Mouse (Mus musculus) MEL (cell line): ENCODE data around the gene Gm37240.

Experiments
- CHD1 ChIP-seq: IDR thresholded peaks from 2 replicates; pipeline ENCODE4 v1.6.1; 2012; ENCODE audit warnings: low read depth, mild to moderate bottlenecking, inconsistent platforms, low read length, improper control_type of control experiment
- CHD2 ChIP-seq: IDR thresholded peaks from 2 replicates; pipeline ENCODE4 v1.6.1; 2011; ENCODE audit warnings: low read length, improper control_type of control experiment
- CTCF ChIP-seq, 3 experiments: IDR thresholded peaks in 2 of 3; conservative IDR thresholded peaks in 1 of 3; 2 replicates each; pipeline ENCODE4 v1.5.1; 2011 to 2012; ENCODE audit warnings: low read length in 3 of 3, low read depth in 2 of 3, mild to moderate bottlenecking in 2 of 3, improper control_type of control experiment in 1 of 3, inconsistent platforms in 1 of 3, mixed read lengths in 1 of 3, moderate library complexity in 1 of 3; ENCODE audit not compliant: control insufficient read depth in 1 of 3, insufficient read depth in 1 of 3, poor library complexity in 1 of 3, severe bottlenecking in 1 of 3
- EP300 ChIP-seq, 2 experiments: IDR thresholded peaks; 2 replicates each; pipeline ENCODE4 v1.6.1; 2011; ENCODE audit warnings: improper control_type of control experiment in 2 of 2, low read length in 2 of 2, low read depth in 1 of 2, mild to moderate bottlenecking in 1 of 2
- MAZ ChIP-seq: IDR thresholded peaks from 2 replicates; pipeline ENCODE4 v1.6.1; 2012; ENCODE audit warnings: low read depth, mild to moderate bottlenecking, inconsistent platforms, low read length, improper control_type of control experiment
- MEF2A ChIP-seq: IDR thresholded peaks from 2 replicates; pipeline ENCODE4 v1.6.1; 2014; ENCODE audit warnings: low read depth, mild to moderate bottlenecking, inconsistent platforms, low read length, improper control_type of control experiment; ENCODE audit not compliant: poor library complexity, insufficient replicate concordance, severe bottlenecking; ENCODE audit errors: extremely low read depth
- MYB ChIP-seq: IDR thresholded peaks from 2 replicates; pipeline ENCODE4 v1.6.1; 2011; ENCODE audit warnings: mild to moderate bottlenecking, low read depth, low read length, improper control_type of control experiment
- POLR2A ChIP-seq, 2 experiments: IDR thresholded peaks; 2 replicates each; pipeline ENCODE4 v1.6.1; 2011 to 2012; ENCODE audit warnings: low read length in 2 of 2, mild to moderate bottlenecking in 2 of 2, control low read depth in 1 of 2, improper control_type of control experiment in 1 of 2, low read depth in 1 of 2, moderate library complexity in 1 of 2; ENCODE audit not compliant: control insufficient read depth in 1 of 2, insufficient read depth in 1 of 2, poor library complexity in 1 of 2
- TBP ChIP-seq: IDR thresholded peaks from 2 replicates; pipeline ENCODE4 v1.8.0; 2011; ENCODE audit warnings: low read depth, low read length, improper control_type of control experiment
- TCF12 ChIP-seq: IDR thresholded peaks from 2 replicates; pipeline ENCODE4 v1.6.1; 2014; ENCODE audit warnings: low read depth, mild to moderate bottlenecking, inconsistent platforms, low read length, improper control_type of control experiment, moderate library complexity
- USF1 ChIP-seq: IDR thresholded peaks from 2 replicates; pipeline ENCODE4 v1.6.1; 2014; ENCODE audit warnings: low read depth, mild to moderate bottlenecking, inconsistent platforms, low read length, improper control_type of control experiment, moderate library complexity
- USF2 ChIP-seq, 2 experiments: IDR thresholded peaks; 2 replicates each; pipeline ENCODE4 v1.6.1; 2011 to 2012; ENCODE audit warnings: improper control_type of control experiment in 2 of 2, low read length in 2 of 2, borderline replicate concordance in 1 of 2, inconsistent platforms in 1 of 2, low read depth in 1 of 2, mild to moderate bottlenecking in 1 of 2; ENCODE audit not compliant: insufficient read depth in 1 of 2
- ZC3H11A ChIP-seq: IDR thresholded peaks from 2 replicates; pipeline ENCODE4 v1.6.1; 2012; ENCODE audit warnings: low read depth, mild to moderate bottlenecking, inconsistent platforms, low read length, improper control_type of control experiment

GRCm38 (mm10) chr3:85521311-85521907, 365.9 kb downstream of the Gm37240 start:
- no peak for TF ChIP-seq CTCF (IDR thresholded peaks at IDR 0.05 in 2 of 3, conservative IDR thresholded peaks at IDR 0.05 in 1 of 3; ENCODE audit: control insufficient read depth in 1 of 3, insufficient read depth in 1 of 3, low read depth in 2 of 3, low read length in 3 of 3, poor library complexity in 1 of 3, severe bottlenecking in 1 of 3)
- no peak for TF ChIP-seq EP300 (IDR thresholded peaks at IDR 0.05; ENCODE audit: low read depth in 1 of 2, low read length in 2 of 2)
- TF ChIP-seq CHD2 = no peak
- no peak for TF ChIP-seq CHD1
- no peak for TF ChIP-seq USF1
- TF ChIP-seq MAZ = no peak
- TF ChIP-seq POLR2A (IDR thresholded peaks at IDR 0.05; ENCODE audit: control insufficient read depth in 1 of 2, insufficient read depth in 1 of 2, low read depth in 1 of 2, low read length in 2 of 2, poor library complexity in 1 of 2) = no peak
- no peak for TF ChIP-seq ZC3H11A
- TF ChIP-seq TBP = no peak
- TF ChIP-seq USF2 (IDR thresholded peaks at IDR 0.05; ENCODE audit: borderline replicate concordance in 1 of 2, insufficient read depth in 1 of 2, low read depth in 1 of 2, low read length in 2 of 2) = no peak
- TF ChIP-seq TCF12 = no peak
- TF ChIP-seq MYB = no peak
- TF ChIP-seq MEF2A = no peak
